Mouse (Mus musculus): ENCODE measurements around the gene Rab33a. TPM values are rescaled to one million over a fixed set of nuclear protein-coding genes. Genes with fewer than 3 reads are reported as not detected.

The Rab33a gene
- polyA plus RNA-seq, 1 experiment from 2014 or later = 4.8 TPM

DNA sequence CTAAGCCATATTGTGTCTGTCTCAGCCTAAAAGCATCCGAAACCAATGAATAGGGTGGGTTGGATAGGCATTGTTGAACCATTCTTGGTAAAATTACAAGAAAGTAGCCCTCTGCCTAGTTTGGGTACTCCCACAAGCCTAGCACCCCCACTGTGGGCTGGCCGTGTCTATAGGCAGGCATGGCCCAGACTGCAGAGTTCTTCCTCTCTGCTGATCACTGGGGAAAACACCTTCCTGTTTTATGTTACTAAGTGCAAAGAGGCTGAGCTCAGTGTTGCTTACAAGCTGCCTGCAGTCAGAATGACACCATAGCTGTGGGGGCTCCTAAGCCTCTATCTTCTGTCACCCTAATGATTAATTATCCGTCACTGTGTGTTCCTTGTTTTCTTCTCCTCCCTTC lies 4.4 kb downstream of the Rab33a start:
- H3K4me1 ChIP-seq (ENCODE audit: control insufficient read depth, insufficient read depth, low read length) = no peaks in the 10 kb centered on the region
- WGBS = 66% methylated on average over 3 of the region's 3 CpGs
- no peaks in the 10 kb centered on the region for H3K27me3 ChIP-seq (replicated peaks; ENCODE audit: control insufficient read depth, insufficient read depth, low read length)
- no peaks in the 10 kb centered on the region for H3K36me3 ChIP-seq (ENCODE audit: control insufficient read depth, insufficient read depth, low read length)
- ATAC-seq = no peak
- H3K4me3 ChIP-seq (ENCODE audit: low read length) = no peak overlapping the region
- H3K27ac ChIP-seq (ENCODE audit: low read length) = no peak overlapping the region
- H3K9me3 ChIP-seq (ENCODE audit: control insufficient read depth, low read length) = no peaks in the 10 kb centered on the region
- H3K9ac ChIP-seq (ENCODE audit: low read depth, low read length) = no peak overlapping the region
- no peak overlapping the region for H3K4me2 ChIP-seq (ENCODE audit: low read depth, low read length)

- WGBS = 67% methylated on average over 1 of the region's 1 CpGs
- H3K4me3 ChIP-seq (ENCODE audit: low read length) = no peak overlapping the region
- no peak for ATAC-seq
- H3K9me3 ChIP-seq (ENCODE audit: control insufficient read depth, low read length) = no peaks in the 10 kb centered on the region
- H3K4me1 ChIP-seq (ENCODE audit: control insufficient read depth, insufficient read depth, low read length) = no peaks in the 10 kb centered on the region
- no peak overlapping the region for H3K4me2 ChIP-seq (ENCODE audit: low read depth, low read length)
- no peak overlapping the region for H3K27ac ChIP-seq (ENCODE audit: low read length)
- H3K36me3 ChIP-seq (ENCODE audit: control insufficient read depth, insufficient read depth, low read length) = no peaks in the 10 kb centered on the region
- H3K9ac ChIP-seq (ENCODE audit: low read depth, low read length) = no peak overlapping the region
- no peaks in the 10 kb centered on the region for H3K27me3 ChIP-seq (replicated peaks; ENCODE audit: control insufficient read depth, insufficient read depth, low read length)
Observed at GRCm38 (mm10) chrX:48525332-48525731, 6.2 kb downstream of the Rab33a start.

- WGBS = 60% methylated on average over 8 of the region's 8 CpGs
- no peak overlapping the region for H3K27ac ChIP-seq (ENCODE audit: low read length)
- no peak overlapping the region for H3K4me2 ChIP-seq (ENCODE audit: low read depth, low read length)
- no peaks in the 10 kb centered on the region for H3K4me1 ChIP-seq (ENCODE audit: control insufficient read depth, insufficient read depth, low read length)
- H3K9me3 ChIP-seq (ENCODE audit: control insufficient read depth, low read length) = no peaks in the 10 kb centered on the region
- no peaks in the 10 kb centered on the region for H3K36me3 ChIP-seq (ENCODE audit: control insufficient read depth, insufficient read depth, low read length)
- no peak overlapping the region for H3K9ac ChIP-seq (ENCODE audit: low read depth, low read length)
- ATAC-seq = no peak
- no peak overlapping the region for H3K4me3 ChIP-seq (ENCODE audit: low read length)
- H3K27me3 ChIP-seq (replicated peaks; ENCODE audit: control insufficient read depth, insufficient read depth, low read length) = no peaks in the 10 kb centered on the region
Observed at GRCm38 (mm10) chrX:48525866-48526265, 6.8 kb downstream of the Rab33a start.

GRCm38 (mm10) chrX:48526435-48526834 lies 7.3 kb downstream of the Rab33a start:
- Histone ChIP-seq H3K27me3 (replicated peaks; ENCODE audit: control insufficient read depth, insufficient read depth, low read length) (no peaks in the 10 kb centered on the region), H3K9ac (ENCODE audit: low read depth, low read length) (no peak overlapping the region), H3K36me3 (ENCODE audit: control insufficient read depth, insufficient read depth, low read length) (no peaks in the 10 kb centered on the region), H3K27ac (ENCODE audit: low read length) (no peak overlapping the region), H3K4me2 (ENCODE audit: low read depth, low read length) (no peak overlapping the region), H3K4me3 (ENCODE audit: low read length) (no peak overlapping the region), H3K4me1 (ENCODE audit: control insufficient read depth, insufficient read depth, low read length) (no peaks in the 10 kb centered on the region), H3K9me3 (ENCODE audit: control insufficient read depth, low read length) (no peaks in the 10 kb centered on the region)
- WGBS = 54% methylated on average over 2 of the region's 3 CpGs
- ATAC-seq = no peak

GRCm38 (mm10) chrX:48532175-48532574 lies 13.1 kb downstream of the Rab33a start:
- no peak overlapping the region for H3K4me2 ChIP-seq (ENCODE audit: low read depth, low read length)
- ATAC-seq = 0 out of 2 replicates have a peak, but pooled peaks have one; percentile 52
- WGBS = 38% methylated on average over 3 of the region's 3 CpGs

More at GRCm38 (mm10) chrX:48532175-48532574, 13.1 kb downstream of the Rab33a start:
- no peaks in the 10 kb centered on the region for H3K36me3 ChIP-seq (ENCODE audit: control insufficient read depth, insufficient read depth, low read length)
- H3K9me3 ChIP-seq (ENCODE audit: control insufficient read depth, low read length) = no peaks in the 10 kb centered on the region
- no peak overlapping the region for H3K4me3 ChIP-seq (ENCODE audit: low read length)
- H3K4me1 ChIP-seq (ENCODE audit: control insufficient read depth, insufficient read depth, low read length) = no peaks in the 10 kb centered on the region
- no peak overlapping the region for H3K27ac ChIP-seq (ENCODE audit: low read length)
- H3K9ac ChIP-seq (ENCODE audit: low read depth, low read length) = no peak overlapping the region
- no peaks in the 10 kb centered on the region for H3K27me3 ChIP-seq (replicated peaks; ENCODE audit: control insufficient read depth, insufficient read depth, low read length)

Other genes starting within 250 kb of the Rab33a start
- gene Bcorl1, start 177.9 kb upstream of the Rab33a start, polyA plus RNA-seq (2015; fragmentation: Nextera tagmentation; extraction: Ambion mirVana) = 3.2 and 3.5 TPM in 2 replicates
- 11.8 and 15.5 TPM in 2 replicates for gene Elf4, start 56.2 kb upstream of the Rab33a start, polyA plus RNA-seq (2015; fragmentation: Nextera tagmentation; extraction: Ambion mirVana)
- gene Aifm1, start 5.7 kb upstream of the Rab33a start, polyA plus RNA-seq (2015; fragmentation: Nextera tagmentation; extraction: Ambion mirVana) = 114 and 115 TPM in 2 replicates
- gene Zfp280c, start 75.2 kb downstream of the Rab33a start, polyA plus RNA-seq (2015; fragmentation: Nextera tagmentation; extraction: Ambion mirVana) = 5.5 and 6.0 TPM in 2 replicates
- gene Slc25a14, start 104.1 kb downstream of the Rab33a start, polyA plus RNA-seq (2015; fragmentation: Nextera tagmentation; extraction: Ambion mirVana) = 11.5 and 11.8 TPM in 2 replicates
- gene Gpr119, start 155.2 kb downstream of the Rab33a start, polyA plus RNA-seq (2015; fragmentation: Nextera tagmentation; extraction: Ambion mirVana) = 0.27 and 0.45 TPM in 2 replicates
- gene Rbmx2, start 175.7 kb downstream of the Rab33a start, polyA plus RNA-seq (2015; fragmentation: Nextera tagmentation; extraction: Ambion mirVana) = 13.1 and 14.0 TPM in 2 replicates

All from intestine, embryonic 16.5 days (tissue).